Mouse (Mus musculus) lung, adult 2 months (tissue): ENCODE data around the gene Pck2.

Experiments
- CTCF ChIP-seq: fragments of 200-500 bp; IDR thresholded peaks from 2 replicates; pipeline ENCODE4 v1.5.1; 2011; ENCODE audit warnings: mild to moderate bottlenecking, low read length, control low read depth; ENCODE audit not compliant: insufficient read depth
- POLR2A ChIP-seq: fragments of 200-500 bp; IDR thresholded peaks from 2 replicates; pipeline ENCODE4 v1.6.1; 2011; ENCODE audit warnings: low read depth, mild to moderate bottlenecking, control low read depth, low read length, borderline replicate concordance; ENCODE audit errors: extremely low read depth

- no peak for TF ChIP-seq POLR2A
- TF ChIP-seq CTCF = no peak
Measured at GRCm38 (mm10) chr14:55592226-55592625, 52.2 kb downstream of the Pck2 start.
